Mouse (Mus musculus) kidney, adult 2 months (tissue): ENCODE data around the gene Acbd3. TPM values are rescaled to one million over a fixed set of nuclear protein-coding genes. Genes with fewer than 3 reads are reported as not detected.
A peak's percentile ranks its signal among the peaks of the same experiment; 100 is the strongest.

Source experiments
- DNase-seq: peaks from one replicate; pipeline ENCODE4 v3.0.0; 2021
- H3K27ac ChIP-seq: fragments of 200-500 bp; 2 replicates; pipeline ENCODE4 v1.5.1; 2012; ENCODE audit warnings: low read depth, low read length, control low read depth, inconsistent platforms; ENCODE audit not compliant: insufficient read depth
- H3K27me3 ChIP-seq: fragments of 200-500 bp; replicated peaks from 2 replicates; pipeline ENCODE4 v1.6.1; 2012; ENCODE audit warnings: mild to moderate bottlenecking, moderate library complexity, low read length, inconsistent platforms; ENCODE audit not compliant: control insufficient read depth, insufficient read depth
- H3K36me3 ChIP-seq: fragments of 200-500 bp; 2 replicates; pipeline ENCODE4 v1.6.1; 2012; ENCODE audit warnings: mild to moderate bottlenecking, moderate library complexity, low read length, inconsistent platforms; ENCODE audit not compliant: control insufficient read depth, insufficient read depth
- H3K4me1 ChIP-seq: fragments of 200-500 bp; 2 replicates; pipeline ENCODE4 v1.6.1; 2011; ENCODE audit warnings: low read length; ENCODE audit not compliant: control insufficient read depth, insufficient read depth
- H3K4me3 ChIP-seq: fragments of 200-500 bp; 2 replicates; pipeline ENCODE4 v1.5.1; 2011; ENCODE audit warnings: mild to moderate bottlenecking, low read depth, low read length, control low read depth; ENCODE audit not compliant: insufficient read depth
- CTCF ChIP-seq: fragments of 200-500 bp; conservative IDR thresholded peaks from 2 replicates; pipeline ENCODE4 v1.5.1; 2011; ENCODE audit warnings: low read depth, mild to moderate bottlenecking, control low read depth, low read length, moderate library complexity, mixed read lengths; ENCODE audit not compliant: insufficient read depth, insufficient read length
- POLR2A ChIP-seq: fragments of 200-500 bp; IDR thresholded peaks from one replicate; pipeline ENCODE4 v1.6.1; 2011; ENCODE audit warnings: low read depth, low read length, control low read depth
- WGBS: fragments of 180-500 bp; shearing (Covaris S2); methylation state at CpG from one replicate; pipeline ENCODE4 v1.1.7; 2018; 5-methylcytosine and 5-hydroxymethylcytosine counted together
- polyA plus RNA-seq: library from polyadenylated mRNA; depleted of rRNA; stranded (reverse); fragments of >200 nt; gene quantifications from 2 replicates; pipeline ENCODE4 v1.2.3, GENCODE M21; 2012

The Acbd3 gene
- polyA plus RNA-seq, 1 experiment: 12.1 TPM

GRCm38 (mm10) chr1:180782906-180783579 is 57.2 kb downstream of the Acbd3 start:
- no peak overlapping the region for H3K27ac ChIP-seq
- TF ChIP-seq POLR2A: no peak
- no peak for TF ChIP-seq CTCF
- DNase-seq: peak; percentile 73

DNA sequence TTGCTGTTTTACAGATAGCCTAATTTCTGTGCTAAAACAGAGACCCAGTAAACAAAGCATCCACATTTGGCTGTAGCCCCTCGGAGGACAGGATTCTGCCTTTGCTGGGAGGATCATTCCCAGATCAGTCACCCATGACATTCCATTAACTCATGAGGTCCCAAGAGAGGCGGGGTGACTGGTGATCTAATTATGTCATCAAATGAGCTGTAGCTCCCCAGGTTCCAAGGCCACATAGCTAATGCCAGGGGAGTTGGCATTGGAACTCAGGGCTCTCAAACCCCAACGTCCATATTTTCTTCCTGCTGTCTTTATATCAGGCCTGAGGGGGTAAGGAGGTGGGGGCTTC is 57.7 kb downstream of the Acbd3 start:
- 21% methylated on average over 3 of the region's 3 CpGs for WGBS
- no peaks in the 10 kb centered on the region for H3K27me3 ChIP-seq
- H3K36me3 ChIP-seq: no peaks in the 10 kb centered on the region
- TF ChIP-seq CTCF: no peak
- H3K27ac ChIP-seq: no peak overlapping the region
- peaks cover 16% of the 10 kb centered on the region for H3K4me1 ChIP-seq
- DNase-seq: peak; percentile 33
- no peak overlapping the region for H3K4me3 ChIP-seq

More at GRCm38 (mm10) chr1:180782906-180783579, 57.2 kb downstream of the Acbd3 start:
- WGBS: 48% methylated on average over 9 of the region's 9 CpGs
- Histone ChIP-seq H3K4me3 (no peak overlapping the region), H3K36me3 (no peaks in the 10 kb centered on the region), H3K4me1 (peaks cover 16% of the 10 kb centered on the region), H3K27me3 (no peaks in the 10 kb centered on the region)

- TF ChIP-seq POLR2A (no peak), CTCF (no peak)
- 84% methylated on average over 14 of the region's 14 CpGs for WGBS
- Histone ChIP-seq H3K27me3 (no peaks in the 10 kb centered on the region), H3K36me3 (no peaks in the 10 kb centered on the region), H3K27ac (no peak overlapping the region), H3K4me3 (no peak overlapping the region), H3K4me1 (no peaks in the 10 kb centered on the region; the same call in 1 of the 2 replicates)
- DNase-seq: no peak
Observed at GRCm38 (mm10) chr1:180791821-180792480, 66.1 kb downstream of the Acbd3 start.

DNA sequence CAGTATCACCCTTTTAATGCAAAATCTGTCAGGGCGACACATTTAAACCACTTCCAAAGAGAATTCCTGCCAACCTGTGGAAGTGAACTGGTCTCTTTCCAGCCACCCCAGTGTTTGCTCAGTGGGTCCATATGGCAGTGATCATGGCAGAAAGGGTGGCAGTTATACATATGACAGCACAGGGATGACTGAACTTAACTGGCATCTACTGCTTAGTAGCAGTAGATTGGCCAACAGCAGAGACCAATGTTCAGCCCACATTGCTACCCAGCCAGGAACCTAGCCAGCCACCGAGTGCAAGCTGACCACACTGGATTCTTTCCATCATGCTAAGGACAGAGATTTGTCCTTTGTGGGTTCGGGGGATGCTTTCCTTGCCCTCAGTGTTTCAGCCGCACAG is 67.0 kb downstream of the Acbd3 start:
- no peak for DNase-seq
- 80% methylated on average over 4 of the region's 4 CpGs for WGBS
- Histone ChIP-seq H3K36me3 (no peaks in the 10 kb centered on the region), H3K4me3 (no peak overlapping the region), H3K27me3 (no peaks in the 10 kb centered on the region), H3K4me1 (no peaks in the 10 kb centered on the region; the same call in 1 of the 2 replicates), H3K27ac (no peak overlapping the region)
- no peak for TF ChIP-seq CTCF
- no peak for TF ChIP-seq POLR2A

- Histone ChIP-seq H3K36me3 (no peaks in the 10 kb centered on the region), H3K27me3 (no peaks in the 10 kb centered on the region), H3K27ac (no peak overlapping the region), H3K4me1 (no peaks in the 10 kb centered on the region; the same call in 1 of the 2 replicates), H3K4me3 (peak overlapping the region; percentile 24; the same call in 1 of the 2 replicates)
- DNase-seq: peak; percentile 67
- 22% methylated on average over 18 of the region's 18 CpGs for WGBS
- TF ChIP-seq POLR2A (no peak), CTCF (no peak)
Observed at GRCm38 (mm10) chr1:180793445-180794117, 67.7 kb downstream of the Acbd3 start.

- Histone ChIP-seq H3K36me3 (no peaks in the 10 kb centered on the region), H3K27ac (no peak overlapping the region), H3K27me3 (no peaks in the 10 kb centered on the region), H3K4me3 (peak overlapping the region; percentile 24; the same call in 1 of the 2 replicates), H3K4me1 (no peaks in the 10 kb centered on the region; the same call in 1 of the 2 replicates)
- peak; percentile 37 for DNase-seq
- TF ChIP-seq CTCF: 0 out of 2 replicates have a peak, but pooled peaks have one; percentile 15
- no peak for TF ChIP-seq POLR2A
- 3% methylated on average over 21 of the region's 21 CpGs for WGBS
Observed at GRCm38 (mm10) chr1:180794170-180794569, 68.3 kb downstream of the Acbd3 start.

DNA sequence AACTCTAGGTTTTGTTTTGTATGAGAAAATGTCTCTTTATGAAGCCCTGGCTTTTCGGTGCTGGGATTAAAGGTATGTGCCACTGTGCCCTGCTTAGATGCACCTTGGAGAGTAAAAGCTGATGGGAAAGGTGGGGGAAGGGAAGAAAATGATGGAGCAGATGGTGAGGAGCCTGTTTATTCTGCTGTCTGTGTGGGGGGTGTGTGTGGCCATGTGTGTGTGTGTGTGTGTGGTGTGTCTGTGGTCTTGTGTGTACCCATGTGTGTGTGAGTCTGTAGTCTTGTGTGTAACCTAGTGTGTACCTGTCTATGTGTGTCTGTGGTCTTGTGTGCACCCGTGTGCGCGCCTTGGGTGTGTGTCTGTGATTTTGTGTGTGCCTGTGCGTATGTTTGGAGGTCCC is 72.8 kb downstream of the Acbd3 start:
- no peaks in the 10 kb centered on the region for H3K27me3 ChIP-seq
- H3K4me1 ChIP-seq: no peaks in the 10 kb centered on the region; the same call in 1 of the 2 replicates
- WGBS: 97% methylated on average over 5 of the region's 5 CpGs
- no peak for DNase-seq
- no peak overlapping the region for H3K4me3 ChIP-seq
- TF ChIP-seq POLR2A (no peak), CTCF (no peak)
- H3K36me3 ChIP-seq: peaks cover 3% of the 10 kb centered on the region
- no peak overlapping the region for H3K27ac ChIP-seq
